Mouse (Mus musculus) stomach, embryonic 14.5 days (tissue): ENCODE measurements around the gene Cyp17a1. TPM values are rescaled to one million over a fixed set of nuclear protein-coding genes. Genes with fewer than 3 reads are reported as not detected.

ENCODE experiments used
- ATAC-seq: fragments of 200-750 bp; cut with Nextera tagmentation; 2 replicates; pipeline ENCODE4 v1.8.0; 2017; ENCODE audit warnings: low read depth, moderate TSS enrichment; ENCODE audit not compliant: insufficient number of reproducible peaks, insufficient read depth, low FRiP score
- H3K27ac ChIP-seq: fragments of 300-500 bp; sonication (generic); 2 replicates; pipeline ENCODE4 v1.5.1; 2014; ENCODE audit warnings: mild to moderate bottlenecking, low read length, moderate library complexity, mixed read lengths
- H3K27me3 ChIP-seq: fragments of 300-500 bp; sonication (generic); 2 replicates; pipeline ENCODE4 v1.6.1; 2014; ENCODE audit warnings: low read length, control low read depth, mixed read lengths; ENCODE audit not compliant: control insufficient read depth, insufficient read depth
- H3K36me3 ChIP-seq: fragments of 300-500 bp; sonication (generic); 2 replicates; pipeline ENCODE4 v1.6.1; 2014; ENCODE audit warnings: mild to moderate bottlenecking, control low read depth, low read length, moderate library complexity, mixed read lengths; ENCODE audit not compliant: control insufficient read depth, insufficient read depth
- H3K4me1 ChIP-seq: fragments of 300-500 bp; sonication (generic); 2 replicates; pipeline ENCODE4 v1.6.1; 2014; ENCODE audit warnings: low read length, control low read depth, mixed read lengths; ENCODE audit not compliant: control insufficient read depth, insufficient read depth
- H3K4me2 ChIP-seq: fragments of 300-500 bp; sonication (generic); replicated peaks from 2 replicates; pipeline ENCODE4 v1.6.1; 2014; ENCODE audit warnings: low read depth, low read length, control low read depth
- H3K4me3 ChIP-seq: fragments of 300-500 bp; sonication (generic); 2 replicates; pipeline ENCODE4 v1.5.1; 2014; ENCODE audit warnings: low read depth, low read length, control low read depth
- H3K9ac ChIP-seq: fragments of 300-500 bp; sonication (generic); replicated peaks from 2 replicates; pipeline ENCODE4 v1.6.1; 2014; ENCODE audit warnings: low read depth, mild to moderate bottlenecking, control low read depth, low read length, moderate library complexity, mixed read lengths
- H3K9me3 ChIP-seq: fragments of 300-500 bp; sonication (generic); 2 replicates; pipeline ENCODE4 v1.6.1; 2016; ENCODE audit warnings: low read depth, low read length, control low read depth; ENCODE audit not compliant: control insufficient read depth
- WGBS: fragments of 180-500 bp; shearing (Covaris S2); extraction: QIAGEN DNeasy Blood & Tissue Kit; methylation state at CpG from one replicate; pipeline ENCODE4 v1.1.7; 2014; 5-methylcytosine and 5-hydroxymethylcytosine counted together
- polyA plus RNA-seq: library from polyadenylated mRNA; unstranded; fragments of >200 nt; fragmentation: Nextera tagmentation; extraction: Ambion mirVana; gene quantifications from 2 replicates; pipeline ENCODE4 v1.2.1, GENCODE M21; 2014

Cyp17a1 gene
- polyA plus RNA-seq, 1 experiment from 2014 or later, result not detected

GRCm38 (mm10) chr19:46705779-46706495 is 33.0 kb upstream of the Cyp17a1 start:
- H3K9ac ChIP-seq, result no peak overlapping the region
- no peak for ATAC-seq
- H3K4me3 ChIP-seq, result no peak overlapping the region
- H3K27ac ChIP-seq, result no peak overlapping the region
- no peaks in the 10 kb centered on the region for H3K9me3 ChIP-seq
- H3K36me3 ChIP-seq, result peaks cover 3% of the 10 kb centered on the region; the same call in 1 of the 2 replicates
- H3K4me2 ChIP-seq, result no peak overlapping the region
- peaks cover 9% of the 10 kb centered on the region; the same call in 1 of the 2 replicates for H3K4me1 ChIP-seq
- WGBS, result 67% methylated on average over 7 of the region's 7 CpGs
- H3K27me3 ChIP-seq, result no peaks in the 10 kb centered on the region

- no peaks in the 10 kb centered on the region for H3K4me1 ChIP-seq
- no peaks in the 10 kb centered on the region for H3K27me3 ChIP-seq
- no peak overlapping the region for H3K27ac ChIP-seq
- H3K4me2 ChIP-seq, result no peak overlapping the region
- H3K36me3 ChIP-seq, result peaks cover 5% of the 10 kb centered on the region; the same call in 1 of the 2 replicates
- WGBS, result 78% methylated on average over 9 of the region's 9 CpGs
- no peak for ATAC-seq
- no peak overlapping the region for H3K4me3 ChIP-seq
- H3K9ac ChIP-seq, result no peak overlapping the region
- H3K9me3 ChIP-seq, result no peaks in the 10 kb centered on the region
Observed at GRCm38 (mm10) chr19:46701156-46701555, 28.2 kb upstream of the Cyp17a1 start.

- Histone ChIP-seq H3K4me1 (no peaks in the 10 kb centered on the region), H3K9ac (no peak overlapping the region), H3K36me3 (peaks cover 5% of the 10 kb centered on the region; the same call in 1 of the 2 replicates), H3K9me3 (no peaks in the 10 kb centered on the region), H3K27ac (no peak overlapping the region), H3K4me3 (no peak overlapping the region), H3K4me2 (no peak overlapping the region), H3K27me3 (no peaks in the 10 kb centered on the region)
- no peak for ATAC-seq
- WGBS, result 69% methylated on average over 10 of the region's 10 CpGs
Observed at GRCm38 (mm10) chr19:46699011-46699481, 26.1 kb upstream of the Cyp17a1 start.

GRCm38 (mm10) chr19:46697840-46698517 is 25.0 kb upstream of the Cyp17a1 start:
- Histone ChIP-seq H3K36me3 (peaks cover 5% of the 10 kb centered on the region; the same call in 1 of the 2 replicates), H3K27me3 (no peaks in the 10 kb centered on the region), H3K9me3 (no peaks in the 10 kb centered on the region), H3K4me2 (no peak overlapping the region), H3K27ac (no peak overlapping the region), H3K9ac (no peak overlapping the region), H3K4me1 (no peaks in the 10 kb centered on the region), H3K4me3 (no peak overlapping the region)
- no peak for ATAC-seq
- WGBS, result 54% methylated on average over 19 of the region's 19 CpGs

GRCm38 (mm10) chr19:46696943-46697342 is 24.0 kb upstream of the Cyp17a1 start:
- Histone ChIP-seq H3K4me3 (no peak overlapping the region), H3K36me3 (peaks cover 5% of the 10 kb centered on the region; the same call in 1 of the 2 replicates), H3K9ac (no peak overlapping the region), H3K27ac (no peak overlapping the region), H3K4me1 (no peaks in the 10 kb centered on the region), H3K27me3 (no peaks in the 10 kb centered on the region), H3K4me2 (no peak overlapping the region), H3K9me3 (no peaks in the 10 kb centered on the region)
- 92% methylated on average over 7 of the region's 7 CpGs for WGBS
- no peak for ATAC-seq

GRCm38 (mm10) chr19:46696482-46696881 is 23.5 kb upstream of the Cyp17a1 start:
- Histone ChIP-seq H3K27me3 (no peaks in the 10 kb centered on the region), H3K36me3 (peaks cover 5% of the 10 kb centered on the region; the same call in 1 of the 2 replicates), H3K27ac (no peak overlapping the region), H3K4me3 (no peak overlapping the region), H3K4me1 (no peaks in the 10 kb centered on the region), H3K4me2 (no peak overlapping the region), H3K9ac (no peak overlapping the region), H3K9me3 (no peaks in the 10 kb centered on the region)
- WGBS, result 95% methylated on average over 8 of the region's 8 CpGs
- no peak for ATAC-seq

GRCm38 (mm10) chr19:46693146-46693545 is 20.2 kb upstream of the Cyp17a1 start:
- WGBS, result 87% methylated on average over 4 of the region's 4 CpGs
- ATAC-seq, result no peak
- no peak overlapping the region for H3K9ac ChIP-seq
- H3K27ac ChIP-seq, result no peak overlapping the region
- no peaks in the 10 kb centered on the region for H3K9me3 ChIP-seq
- H3K4me1 ChIP-seq, result 0 out of 2 replicates have a peak, but pooled peaks cover 5% of the 10 kb centered on the region
- no peaks in the 10 kb centered on the region for H3K27me3 ChIP-seq
- H3K4me2 ChIP-seq, result no peak overlapping the region
- no peak overlapping the region for H3K4me3 ChIP-seq
- H3K36me3 ChIP-seq, result no peaks in the 10 kb centered on the region

- H3K27ac ChIP-seq, result no peak overlapping the region
- no peak for ATAC-seq
- 0 out of 2 replicates have a peak, but pooled peaks cover 5% of the 10 kb centered on the region for H3K4me1 ChIP-seq
- no peak overlapping the region for H3K4me3 ChIP-seq
- no peak overlapping the region for H3K9ac ChIP-seq
- no peaks in the 10 kb centered on the region for H3K9me3 ChIP-seq
- 63% methylated on average over 2 of the region's 2 CpGs for WGBS
- H3K27me3 ChIP-seq, result no peaks in the 10 kb centered on the region
- H3K36me3 ChIP-seq, result no peaks in the 10 kb centered on the region
- no peak overlapping the region for H3K4me2 ChIP-seq
Observed at GRCm38 (mm10) chr19:46691078-46691477, 18.1 kb upstream of the Cyp17a1 start.
